Mouse (Mus musculus) G1E (cell line): Measurements from ENCODE around the gene Lztr1.

Experiments used
- CTCF ChIP-seq: IDR thresholded peaks from 2 replicates; pipeline ENCODE4 v1.5.1; 2012; ENCODE audit warnings: low read depth, low read length, inconsistent platforms, mixed read lengths
- GATA1 ChIP-seq: IDR thresholded peaks from 2 replicates; pipeline ENCODE4 v1.6.1; 2012; ENCODE audit warnings: borderline replicate concordance, low read length, inconsistent platforms, mixed read lengths

DNA sequence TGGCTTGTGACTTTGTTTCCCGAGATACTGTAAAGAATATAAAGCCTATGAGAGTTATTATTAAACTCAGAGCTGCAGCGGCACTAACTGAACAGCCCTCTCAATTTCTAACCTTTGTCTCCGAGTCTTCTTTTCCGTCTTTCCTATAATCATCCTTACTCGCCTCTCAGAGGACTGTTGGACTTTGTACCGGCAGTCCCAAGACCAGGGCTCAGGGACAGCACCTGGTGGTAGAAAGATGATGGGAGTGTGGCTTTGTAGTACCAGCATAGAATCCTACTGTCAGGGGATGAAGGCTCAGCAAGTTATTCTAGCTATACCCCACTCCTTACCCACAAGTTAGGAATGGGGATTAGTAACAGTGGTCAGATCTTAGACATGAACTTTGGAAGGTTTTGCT lies 17.7 kb downstream of the Lztr1 start:
- TF ChIP-seq CTCF (no peak), GATA1 (no peak)
